Mouse (Mus musculus): ENCODE results near the gene Tmtc3.
"Not testable (repeated sequence)": the region's sequence is repeated elsewhere in the genome, so short reads cannot be mapped to it uniquely, and the experiment has no call there.

DNA sequence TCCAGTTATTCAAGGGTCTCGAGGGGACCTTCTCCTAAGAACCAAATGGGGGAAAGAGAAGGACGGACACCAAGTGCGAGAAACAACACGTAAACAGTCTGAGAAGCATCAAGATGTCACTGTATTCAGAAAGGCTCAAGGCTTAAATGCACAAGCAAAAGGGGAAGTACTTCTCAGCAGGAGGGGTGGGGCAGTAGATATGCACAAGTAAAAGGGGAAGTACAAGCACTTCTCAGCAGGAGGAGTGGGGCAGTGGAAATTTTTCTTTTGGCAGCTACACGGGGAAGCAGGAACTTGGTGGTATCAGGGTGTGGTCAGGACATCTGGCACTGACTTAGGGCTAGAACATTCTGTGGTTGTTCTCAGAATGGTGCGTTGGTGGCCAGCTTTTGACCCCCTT, 84.8 kb downstream of the Tmtc3 start:
- not testable (repeated sequence) for TF ChIP-seq CTCF (IDR thresholded peaks at IDR 0.05; ENCODE audit: insufficient read depth, low read length); POLR2A (IDR thresholded peaks at IDR 0.05; ENCODE audit: borderline replicate concordance, extremely low read depth, low read depth, low read length)
